Mouse (Mus musculus) heart, postnatal 0 days (tissue): ENCODE data around the gene Klk9. TPM values are rescaled to one million over a fixed set of nuclear protein-coding genes. Genes with fewer than 3 reads are reported as not detected.

Source experiments
- ATAC-seq: fragments of 200-750 bp; cut with Nextera tagmentation; 2 replicates; pipeline ENCODE4 v1.8.0; 2017; ENCODE audit warnings: low read depth, moderate number of reproducible peaks, moderate library complexity; ENCODE audit not compliant: insufficient read depth
- DNase-seq: peaks from one replicate; pipeline ENCODE4 v3.0.0-alpha.2; 2016; ENCODE audit warnings: low spot score
- H3K27ac ChIP-seq: fragments of 300-500 bp; sonication (generic); 2 replicates; pipeline ENCODE4 v1.5.1; 2014; ENCODE audit warnings: low read depth, mild to moderate bottlenecking
- H3K27me3 ChIP-seq: fragments of 300-500 bp; sonication (generic); 2 replicates; pipeline ENCODE4 v1.6.1; 2014; ENCODE audit warnings: low read length, mixed read lengths; ENCODE audit not compliant: control insufficient read depth, insufficient read depth
- H3K36me3 ChIP-seq: fragments of 300-500 bp; sonication (generic); replicated peaks from 2 replicates; pipeline ENCODE4 v1.6.1; 2014; ENCODE audit warnings: low read length, mixed read lengths; ENCODE audit not compliant: control insufficient read depth, insufficient read depth
- H3K4me1 ChIP-seq: fragments of 300-500 bp; sonication (generic); 2 replicates; pipeline ENCODE4 v1.6.1; 2014; ENCODE audit warnings: antibody characterized with exemption; ENCODE audit not compliant: control insufficient read depth, insufficient read depth
- H3K4me2 ChIP-seq: fragments of 300-500 bp; sonication (generic); 2 replicates; pipeline ENCODE4 v1.6.1; 2014; ENCODE audit warnings: low read depth, mild to moderate bottlenecking, low read length, moderate library complexity
- H3K4me3 ChIP-seq: fragments of 300-500 bp; sonication (generic); 2 replicates; pipeline ENCODE4 v1.5.1; 2014; ENCODE audit warnings: low read depth, low read length
- H3K9ac ChIP-seq: fragments of 300-500 bp; sonication (generic); replicated peaks from 2 replicates; pipeline ENCODE4 v1.6.1; 2014; ENCODE audit warnings: low read depth, low read length, mixed read lengths
- H3K9me3 ChIP-seq: fragments of 300-500 bp; sonication (generic); replicated peaks from 2 replicates; pipeline ENCODE4 v1.6.1; 2016; ENCODE audit warnings: low read length; ENCODE audit not compliant: control insufficient read depth
- CTCF ChIP-seq: IDR thresholded peaks from 2 replicates; pipeline ENCODE4 v1.5.1; 2016; ENCODE audit warnings: antibody characterized with exemption, control low read depth, low read depth
- EP300 ChIP-seq: IDR thresholded peaks from 2 replicates; pipeline ENCODE4 v1.6.1; 2016; ENCODE audit warnings: antibody characterized with exemption, low read depth
- WGBS: fragments of 180-500 bp; shearing (Covaris S2); extraction: QIAGEN DNeasy Blood & Tissue Kit; methylation state at CpG from one replicate; pipeline ENCODE4 v1.1.7; 2014; 5-methylcytosine and 5-hydroxymethylcytosine counted together
- polyA plus RNA-seq: library from polyadenylated mRNA; unstranded; fragments of >200 nt; fragmentation: Nextera tagmentation; extraction: Ambion mirVana; gene quantifications from 2 replicates; pipeline ENCODE4 v1.2.1, GENCODE M21; 2015
- total RNA-seq: library from RNA; depleted of rRNA; stranded (reverse); fragments of >200 nt; gene quantifications from 2 replicates; pipeline ENCODE4 v1.2.3, GENCODE M21; 2014; ENCODE audit warnings: low replicate concordance

The Klk9 gene
- total and polyA plus RNA-seq, 2 experiments from 2014 or later = not detected

DNA sequence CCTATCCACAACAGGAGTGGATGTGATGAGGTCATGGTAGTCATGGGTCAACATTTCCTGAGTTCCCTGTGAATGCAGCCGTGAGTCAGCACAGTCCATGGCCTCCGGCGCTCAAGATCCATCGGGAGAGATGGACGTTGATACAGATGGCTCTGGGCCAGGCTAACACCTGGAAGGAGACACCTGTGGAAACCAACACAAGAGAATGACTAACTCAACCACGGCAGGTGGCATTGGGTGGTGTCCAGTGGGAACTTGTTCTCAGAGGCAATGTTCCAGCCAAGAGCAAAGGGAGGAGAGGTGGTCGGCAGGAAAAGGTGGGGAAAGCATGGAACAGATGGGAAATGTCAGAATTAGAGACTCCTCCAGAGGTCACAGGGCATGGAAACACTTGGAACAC is 29.9 kb downstream of the Klk9 start:
- Histone ChIP-seq H3K27ac (no peak overlapping the region), H3K27me3 (no peaks in the 10 kb centered on the region), H3K4me3 (no peak overlapping the region), H3K4me2 (no peak overlapping the region), H3K9ac (no peak overlapping the region), H3K4me1 (no peaks in the 10 kb centered on the region), H3K36me3 (no peaks in the 10 kb centered on the region), H3K9me3 (no peaks in the 10 kb centered on the region)
- DNase-seq (no peak), ATAC-seq (no peak)
- 70% methylated on average over 7 of the region's 7 CpGs for WGBS
- no peak for TF ChIP-seq EP300
- TF ChIP-seq CTCF = no peak

GRCm38 (mm10) chr7:43824199-43824598 is 32.5 kb downstream of the Klk9 start, which contains the start of gene Klk6:
Gene Klk6 (plus strand): TSS chr7:43824499.
- no peak for TF ChIP-seq EP300
- TF ChIP-seq CTCF = no peak
- no peak within 1 kb of the TSS for H3K9ac ChIP-seq
- H3K27me3 ChIP-seq = no peaks in the 10 kb centered on the region
- H3K4me1 ChIP-seq = no peaks in the 10 kb centered on the region
- no peaks in the 10 kb centered on the region for H3K36me3 ChIP-seq
- no peak within 1 kb of the TSS for H3K4me3 ChIP-seq
- DNase-seq (no peak), ATAC-seq (no peak)
- H3K9me3 ChIP-seq = no peaks in the 10 kb centered on the region
- H3K4me2 ChIP-seq = no peak within 1 kb of the TSS
- no peak within 1 kb of the TSS for H3K27ac ChIP-seq
- 74% methylated on average over 10 of the region's 10 CpGs for WGBS

GRCm38 (mm10) chr7:43826056-43826455 is 34.4 kb downstream of the Klk9 start:
- H3K27ac ChIP-seq = no peak overlapping the region
- no peak for ATAC-seq
- H3K9me3 ChIP-seq = no peaks in the 10 kb centered on the region
- 77% methylated on average over 5 of the region's 5 CpGs for WGBS
- TF ChIP-seq CTCF = no peak
- no peak overlapping the region for H3K4me2 ChIP-seq
- H3K9ac ChIP-seq = no peak overlapping the region
- H3K36me3 ChIP-seq = no peaks in the 10 kb centered on the region
- no peaks in the 10 kb centered on the region for H3K27me3 ChIP-seq
- no peak for DNase-seq
- no peaks in the 10 kb centered on the region for H3K4me1 ChIP-seq
- H3K4me3 ChIP-seq = no peak overlapping the region

GRCm38 (mm10) chr7:43827706-43828105 is 36.0 kb downstream of the Klk9 start:
- H3K4me2 ChIP-seq = no peak overlapping the region
- no peaks in the 10 kb centered on the region for H3K9me3 ChIP-seq
- TF ChIP-seq CTCF = no peak
- TF ChIP-seq EP300 = no peak
- H3K4me3 ChIP-seq = no peak overlapping the region
- no peaks in the 10 kb centered on the region for H3K36me3 ChIP-seq
- WGBS = 70% methylated on average over 4 of the region's 4 CpGs
- no peaks in the 10 kb centered on the region for H3K4me1 ChIP-seq
- ATAC-seq = no peak
- H3K27ac ChIP-seq = no peak overlapping the region
- no peaks in the 10 kb centered on the region for H3K27me3 ChIP-seq
- DNase-seq = no peak
- no peak overlapping the region for H3K9ac ChIP-seq

DNA sequence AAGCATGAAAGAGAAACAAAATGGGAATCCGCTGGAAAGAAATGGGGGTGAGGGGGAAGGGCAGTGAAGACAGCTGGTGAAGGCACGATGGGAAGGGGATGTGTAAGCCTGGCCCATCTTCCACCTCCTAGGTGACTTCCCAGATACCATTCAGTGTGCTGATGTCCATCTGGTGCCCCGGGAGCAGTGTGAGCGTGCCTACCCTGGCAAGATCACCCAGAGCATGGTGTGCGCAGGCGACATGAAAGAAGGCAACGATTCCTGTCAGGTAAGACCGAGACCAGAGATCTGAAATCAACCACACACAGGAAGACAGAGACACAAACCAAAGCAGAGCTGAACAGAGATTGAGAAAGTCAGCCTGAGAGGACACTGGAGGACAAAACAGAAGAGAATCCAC is 37.3 kb downstream of the Klk9 start:
- Histone ChIP-seq H3K36me3 (no peaks in the 10 kb centered on the region), H3K9me3 (no peaks in the 10 kb centered on the region), H3K27ac (no peak overlapping the region), H3K4me3 (no peak overlapping the region), H3K4me1 (no peaks in the 10 kb centered on the region), H3K4me2 (no peak overlapping the region), H3K9ac (no peak overlapping the region), H3K27me3 (no peaks in the 10 kb centered on the region)
- ATAC-seq (no peak), DNase-seq (no peak)
- WGBS = 78% methylated on average over 8 of the region's 8 CpGs
- TF ChIP-seq EP300 (no peak), CTCF (no peak)

DNA sequence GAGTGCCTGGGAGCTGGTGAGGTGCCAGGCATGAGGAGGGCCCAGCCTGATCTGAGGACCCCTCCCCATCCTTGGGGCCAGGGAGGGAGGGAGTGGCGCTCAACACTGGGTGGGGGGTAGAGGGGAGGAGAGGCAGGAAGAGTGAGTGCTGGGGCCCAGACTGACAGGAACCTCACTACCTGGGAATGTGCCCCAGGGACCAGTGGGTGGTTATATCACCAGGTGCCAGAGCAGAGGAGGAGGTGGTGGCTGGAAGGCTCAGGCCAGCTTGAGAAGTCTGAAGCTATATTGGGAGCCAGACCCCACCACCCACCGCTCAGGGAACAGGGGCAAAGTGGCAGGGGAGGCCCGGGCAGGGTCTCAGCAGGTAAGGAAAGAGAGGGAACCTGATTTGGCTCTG is 50.0 kb downstream of the Klk9 start, which contains the start of gene Klk5:
Klk5 (plus strand) TSS at position 271 of the 400 bp plus-strand sequence.
- H3K4me2 ChIP-seq = no peak within 1 kb of the TSS
- H3K27me3 ChIP-seq = no peaks in the 10 kb centered on the region
- no peaks in the 10 kb centered on the region for H3K4me1 ChIP-seq
- no peaks in the 10 kb centered on the region for H3K36me3 ChIP-seq
- ATAC-seq = no peak
- DNase-seq = no peak
- H3K27ac ChIP-seq = no peak within 1 kb of the TSS
- no peak within 1 kb of the TSS for H3K4me3 ChIP-seq
- TF ChIP-seq CTCF (no peak), EP300 (no peak)
- no peak within 1 kb of the TSS for H3K9ac ChIP-seq
- no peaks in the 10 kb centered on the region for H3K9me3 ChIP-seq
- WGBS = 30% methylated on average over 3 of the region's 3 CpGs
